Mouse (Mus musculus): ENCODE measurements around the gene Bglap2. TPM values are rescaled to one million over a fixed set of nuclear protein-coding genes. Genes with fewer than 3 reads are reported as not detected.

Gene Bglap2
- 6.0 and 6.9 TPM in 2 replicates for total RNA-seq (2023)

GRCm38 (mm10) chr3:88378599-88378998, at the start of gene Bglap2:
Gene Bglap2 (minus strand): TSS chr3:88378699.

DNA sequence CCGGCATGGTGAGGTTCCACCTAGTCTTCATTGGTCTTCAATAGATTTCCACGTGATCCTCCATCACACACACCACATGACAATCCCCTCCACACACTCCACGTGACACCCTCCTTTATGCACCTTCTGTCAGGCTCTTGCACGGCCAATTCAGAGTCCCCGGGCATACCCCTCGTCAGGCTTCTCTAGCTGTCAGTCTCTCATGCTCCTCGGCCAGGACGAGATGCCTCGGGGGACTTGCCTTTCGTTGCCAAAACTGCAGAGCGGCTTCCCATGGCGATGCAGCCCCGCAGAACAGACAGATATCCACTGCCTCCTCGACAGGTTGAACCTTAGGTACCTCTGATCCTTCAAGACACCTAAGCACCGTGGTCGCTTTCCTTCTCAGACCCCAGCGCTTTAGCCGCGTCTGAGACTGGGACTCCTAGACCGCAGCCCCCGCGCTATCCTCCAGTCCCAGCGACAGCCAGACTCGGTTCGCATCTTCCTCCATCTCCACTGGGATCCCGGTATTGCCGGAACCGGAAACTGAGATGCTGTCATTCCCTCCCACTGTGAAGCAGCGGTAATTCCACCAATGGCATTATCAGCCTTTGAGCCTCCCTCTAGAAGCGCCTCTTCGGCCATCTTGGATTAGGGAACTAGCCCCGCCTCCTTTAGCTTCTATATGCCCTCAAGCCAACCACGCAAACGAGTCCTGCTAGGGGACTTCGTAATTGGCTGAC, 46.3 kb upstream of the Bglap2 start, which contains the start of gene Slc25a44:
TSS of gene Slc25a44 (minus strand) at position 535 of the 725 bp plus-strand sequence.

DNA sequence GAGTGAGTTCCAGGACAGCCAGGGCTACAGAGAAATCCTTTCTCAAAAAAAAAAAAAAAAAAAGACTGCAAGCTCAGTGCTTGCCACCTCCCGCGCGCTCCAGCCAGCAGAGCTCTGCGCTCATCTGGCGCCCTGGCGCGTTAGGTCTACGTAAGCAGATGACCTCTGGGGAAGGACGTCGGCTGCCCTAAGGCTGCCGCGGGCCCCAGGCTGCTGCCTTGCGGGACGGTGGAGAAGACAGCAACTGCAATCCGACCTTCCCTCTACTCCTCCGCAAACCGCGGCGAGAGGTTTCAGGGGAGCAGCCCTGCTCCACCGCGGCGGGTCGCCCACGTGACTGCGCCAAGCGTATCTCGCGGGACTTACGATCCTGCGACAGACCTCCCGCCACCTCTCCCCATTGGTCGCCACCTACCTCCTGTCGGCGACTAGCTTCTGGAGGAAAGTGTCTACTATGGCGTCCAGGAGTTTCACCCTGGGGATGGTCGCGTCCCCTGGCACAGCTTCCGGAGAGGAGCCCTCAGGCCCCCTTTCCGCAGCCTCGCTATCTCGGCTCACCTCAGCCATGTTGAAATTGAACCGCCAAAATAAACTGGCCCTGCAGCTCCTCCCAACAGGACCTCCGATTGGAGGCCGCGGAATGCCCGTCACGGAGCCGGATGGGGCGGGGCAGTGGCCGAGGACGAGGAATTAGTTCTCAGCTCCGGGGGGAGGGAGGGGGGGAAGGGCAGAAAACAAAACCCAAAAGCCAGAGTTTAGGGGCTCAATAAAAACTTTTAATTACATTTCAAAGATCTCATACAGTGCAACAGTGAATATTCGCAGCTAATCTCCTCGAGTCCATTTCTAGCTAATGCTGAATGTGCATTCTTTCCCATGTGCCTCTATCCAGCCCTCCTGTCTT, 31.5 kb upstream of the Bglap2 start, which contains the start of gene Pmf1:
TSS of gene Pmf1 (minus strand) at position 591 of the 904 bp plus-strand sequence.

DNA sequence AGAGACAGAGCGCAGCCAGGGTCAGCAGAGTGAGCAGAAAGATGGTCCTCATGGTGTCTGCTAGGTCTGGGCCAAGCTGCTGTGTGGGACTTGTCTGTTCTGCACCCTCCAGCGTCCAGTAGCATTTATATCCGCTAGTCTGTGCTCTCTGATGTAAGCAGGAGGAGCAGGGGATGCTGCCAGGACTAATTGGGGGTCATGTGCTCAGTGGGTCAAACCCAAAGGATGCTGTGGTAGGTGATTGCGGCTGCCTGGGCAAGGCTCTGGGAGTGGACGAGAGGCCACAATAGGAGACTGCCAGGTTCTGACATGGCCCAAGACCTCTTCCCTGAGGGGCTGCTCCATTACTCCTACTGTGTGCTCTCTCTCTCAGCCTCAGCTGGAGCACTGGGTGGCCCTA, 5.9 kb upstream of the Bglap2 start, which contains the start of gene Bglap:
TSS of gene Bglap (minus strand) at position 101 of the 400 bp plus-strand sequence.

GRCm38 (mm10) chr3:88372643-88373042, 5.9 kb downstream of the Bglap2 start, which contains the start of gene Bglap3:
Gene Bglap3 (minus strand): TSS chr3:88372743.

DNA sequence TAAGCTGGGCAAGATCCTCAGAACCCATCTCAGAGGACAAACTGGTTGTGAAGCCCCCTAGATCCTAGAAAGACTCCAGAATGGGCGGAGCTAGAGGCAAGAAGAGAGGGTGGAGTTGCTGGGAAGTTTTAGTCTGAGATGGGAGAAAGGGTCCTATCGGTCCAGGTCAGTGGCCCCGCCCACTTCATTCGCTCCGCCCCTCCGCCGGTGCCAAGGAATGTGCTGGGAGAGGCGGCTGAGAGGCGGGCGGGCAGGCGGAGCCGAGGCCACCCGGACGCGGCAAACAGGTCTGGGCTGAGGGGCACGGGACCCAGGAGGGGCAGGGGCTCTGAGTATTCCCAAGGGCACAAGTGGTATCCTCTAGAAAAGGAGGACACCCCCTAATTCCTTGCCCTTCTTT, 14.2 kb downstream of the Bglap2 start, which contains the start of gene Paqr6:
TSS of gene Paqr6 (plus strand) at position 248 of the 400 bp plus-strand sequence.

GRCm38 (mm10) chr3:88336058-88337013, 42.2 kb downstream of the Bglap2 start, which contains the start of the genes Tmem79 and Smg5:
Gene Tmem79 (minus strand): TSS chr3:88336148.
Gene Smg5 (plus strand): TSS chr3:88336260.

Other genes starting within 250 kb of the Bglap2 start
- gene Mef2d, start 236.3 kb downstream of the Bglap2 start, total RNA-seq (2023): 110 and 174 TPM in 2 replicates
- not detected in 2 replicates for gene Rhbg, start 124.0 kb downstream of the Bglap2 start, total RNA-seq (2023)
- not detected in 2 replicates for gene Gm38392, start 91.5 kb downstream of the Bglap2 start, total RNA-seq (2023)
- gene Tsacc, start 81.7 kb downstream of the Bglap2 start, total RNA-seq (2023): 0.75 TPM in 1 of 2 replicates, not detected in the other
- 51.4 and 56.4 TPM in 2 replicates for gene Cct3, start 81.6 kb downstream of the Bglap2 start, total RNA-seq (2023)
- 109 and 122 TPM in 2 replicates for gene Glmp, start 53.7 kb downstream of the Bglap2 start, total RNA-seq (2023)
- gene Tmem79, start 42.6 kb downstream of the Bglap2 start, total RNA-seq (2023): 0.52 and 1.1 TPM in 2 replicates
- gene Smg5, start 42.4 kb downstream of the Bglap2 start, total RNA-seq (2023): 37.7 and 55.2 TPM in 2 replicates
- 1.3 TPM in 1 of 2 replicates, not detected in the other for gene Paqr6, start 14.1 kb downstream of the Bglap2 start, total RNA-seq (2023)
- gene Bglap3, start 6.0 kb downstream of the Bglap2 start, total RNA-seq (2023): 6.0 and 6.1 TPM in 2 replicates
- gene Bglap, start 5.8 kb upstream of the Bglap2 start, total RNA-seq (2023): 19.5 and 34.7 TPM in 2 replicates
- 55.0 and 71.6 TPM in 2 replicates for gene Pmf1, start 31.6 kb upstream of the Bglap2 start, total RNA-seq (2023)
- gene Slc25a44, start 46.4 kb upstream of the Bglap2 start, total RNA-seq (2023): 34.1 and 35.1 TPM in 2 replicates
- gene Sema4a, start 82.5 kb upstream of the Bglap2 start, total RNA-seq (2023): 357 and 388 TPM in 2 replicates
- gene Lmna, start 131.3 kb upstream of the Bglap2 start, total RNA-seq (2023): 14.9 and 16.9 TPM in 2 replicates
- gene Mex3a, start 153.7 kb upstream of the Bglap2 start, total RNA-seq (2023): 0.06 and 0.11 TPM in 2 replicates
- gene Rab25, start 169.6 kb upstream of the Bglap2 start, total RNA-seq (2023): not detected in 2 replicates
- 59.0 and 70.5 TPM in 2 replicates for gene Lamtor2, start 174.4 kb upstream of the Bglap2 start, total RNA-seq (2023)
- 12.2 and 13.7 TPM in 2 replicates for gene Ubqln4, start 175.1 kb upstream of the Bglap2 start, total RNA-seq (2023)
- 63.9 and 72.3 TPM in 2 replicates for gene Ssr2, start 197.2 kb upstream of the Bglap2 start, total RNA-seq (2023)
- gene Arhgef2, start 227.3 kb upstream of the Bglap2 start, total RNA-seq (2023): 209 and 264 TPM in 2 replicates

Data from neutrophil, adult 65 days (primary cell).